Mouse (Mus musculus) ES-CJ7 (cell line): ENCODE data around the gene Svs3a.
"Not testable (repeated sequence)": the region's sequence is repeated elsewhere in the genome, so short reads cannot be mapped to it uniquely, and the experiment has no call there.

Source experiments
- DNase-seq: peaks from one replicate; pipeline ENCODE4 v3.0.0; 2011; ENCODE audit warnings: low read depth, low spot score

Svs3a gene

GRCm38 (mm10) chr2:164288968-164289367 lies at the start of gene Svs3a:
Gene Svs3a (plus strand): TSS chr2:164289268.
- DNase-seq = not testable (repeated sequence)

- DNase-seq = not testable (repeated sequence)
Measured at GRCm38 (mm10) chr2:164256540-164256939, 32.5 kb upstream of the Svs3a start, which contains the start of gene Svs3b. Gene Svs3b (minus strand): TSS chr2:164256640.

- no peak for DNase-seq
Measured at GRCm38 (mm10) chr2:164278359-164278758, 10.7 kb upstream of the Svs3a start, which contains the start of gene Svs4. Gene Svs4 (minus strand): TSS chr2:164278459.

GRCm38 (mm10) chr2:164312599-164312998 lies 23.5 kb downstream of the Svs3a start:
- no peak for DNase-seq

- DNase-seq = not testable (repeated sequence)
Measured at GRCm38 (mm10) chr2:164315460-164315859, 26.4 kb downstream of the Svs3a start.

GRCm38 (mm10) chr2:164316451-164316850 lies 27.4 kb downstream of the Svs3a start, which contains the start of gene Svs6:
Gene Svs6 (plus strand): TSS chr2:164316751.
- not testable (repeated sequence) for DNase-seq

GRCm38 (mm10) chr2:164320983-164321382 lies 31.9 kb downstream of the Svs3a start:
- DNase-seq = no peak

GRCm38 (mm10) chr2:164332440-164332839 lies 43.4 kb downstream of the Svs3a start, which contains the start of gene Svs5:
Gene Svs5 (plus strand): TSS chr2:164332740.
- not testable (repeated sequence) for DNase-seq
